Mouse (Mus musculus) embryonic fibroblast, embryonic 13.5 days (primary cell): ENCODE measurements at regions not wholly inside any gene's neighbourhood (a gene's known extent, or its start where the extent isn't known, plus 50 kb on each side); places are given as distances from the start of the nearest gene placed in this dataset.

Experiments
- CTCF ChIP-seq: IDR thresholded peaks from 2 replicates; pipeline ENCODE4 v1.5.1; 2011; ENCODE audit warnings: mild to moderate bottlenecking, control low read depth, low read length, moderate library complexity, borderline replicate concordance; ENCODE audit not compliant: insufficient read depth
- POLR2A ChIP-seq: IDR thresholded peaks from 2 replicates; pipeline ENCODE4 v1.6.1; 2011; ENCODE audit warnings: low read depth, mild to moderate bottlenecking, control low read depth, low read length, moderate library complexity

DNA sequence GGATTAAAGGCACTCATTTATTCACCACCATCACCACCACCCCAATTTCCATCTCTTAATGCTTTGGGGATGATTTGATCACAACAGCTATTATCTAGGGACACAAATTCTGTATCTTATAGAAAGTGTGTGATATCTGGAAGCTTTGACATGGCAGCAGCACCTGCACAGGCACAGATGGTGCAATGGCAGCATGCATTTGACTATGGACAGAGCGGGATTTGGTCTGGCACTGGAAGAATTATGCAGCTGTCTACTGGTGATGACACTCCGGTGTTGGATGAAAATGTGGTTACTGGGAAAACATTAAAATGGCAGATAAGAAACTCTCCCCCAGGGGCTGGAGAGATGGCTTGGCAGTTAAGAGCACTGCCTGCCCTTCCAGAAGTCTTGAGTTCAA, 403.7 kb upstream of the Nr5a2 start:
- TF ChIP-seq CTCF (no peak), POLR2A (no peak)
